Mouse (Mus musculus) forebrain, embryonic 16.5 days (tissue): ENCODE measurements at regions not wholly inside any gene's neighbourhood (a gene's known extent, or its start where the extent isn't known, plus 50 kb on each side); places are given as distances from the start of the nearest gene placed in this dataset.

Experiments
- ATAC-seq: fragments of 200-750 bp; cut with Nextera tagmentation; 2 replicates; pipeline ENCODE4 v1.8.0; 2017; ENCODE audit warnings: mild to moderate bottlenecking, moderate library complexity
- H3K27ac ChIP-seq: fragments of 300-500 bp; sonication (generic); 2 replicates; pipeline ENCODE4 v1.5.1; 2014; ENCODE audit warnings: low read length, control low read depth
- H3K27me3 ChIP-seq: fragments of 300-500 bp; sonication (generic); replicated peaks from 2 replicates; pipeline ENCODE4 v1.6.1; 2014; ENCODE audit warnings: low read length; ENCODE audit not compliant: control insufficient read depth, insufficient read depth
- H3K36me3 ChIP-seq: fragments of 300-500 bp; sonication (generic); 2 replicates; pipeline ENCODE4 v1.6.1; 2014; ENCODE audit not compliant: control insufficient read depth, insufficient read depth
- H3K4me1 ChIP-seq: fragments of 300-500 bp; sonication (generic); replicated peaks from 2 replicates; pipeline ENCODE4 v1.6.1; 2014; ENCODE audit warnings: low read length; ENCODE audit not compliant: control insufficient read depth, insufficient read depth
- H3K4me2 ChIP-seq: fragments of 300-500 bp; sonication (generic); 2 replicates; pipeline ENCODE4 v1.6.1; 2014; ENCODE audit warnings: mild to moderate bottlenecking, low read length, control low read depth
- H3K4me3 ChIP-seq: fragments of 300-500 bp; sonication (generic); replicated peaks from 2 replicates; pipeline ENCODE4 v1.5.1; 2014; ENCODE audit warnings: mild to moderate bottlenecking, low read length, control low read depth
- H3K9ac ChIP-seq: fragments of 300-500 bp; sonication (generic); replicated peaks from 2 replicates; pipeline ENCODE4 v1.6.1; 2014; ENCODE audit warnings: low read depth, low read length, control low read depth
- H3K9me3 ChIP-seq: fragments of 300-500 bp; sonication (generic); 2 replicates; pipeline ENCODE4 v1.6.1; 2016; ENCODE audit warnings: low read length; ENCODE audit not compliant: control insufficient read depth
- WGBS: fragments of 180-500 bp; shearing (Covaris S2); extraction: QIAGEN DNeasy Blood & Tissue Kit; methylation state at CpG from one replicate; pipeline ENCODE4 v1.1.7; 2014; 5-methylcytosine and 5-hydroxymethylcytosine counted together

- Histone ChIP-seq H3K4me1 (peaks cover 11% of the 10 kb centered on the region; the same call in 1 of the 2 replicates), H3K9me3 (no peaks in the 10 kb centered on the region), H3K36me3 (no peaks in the 10 kb centered on the region), H3K4me2 (no peak overlapping the region), H3K4me3 (no peak overlapping the region), H3K9ac (no peak overlapping the region), H3K27me3 (no peaks in the 10 kb centered on the region), H3K27ac (no peak overlapping the region)
- no peak for ATAC-seq
- 52% methylated on average over 3 of the region's 3 CpGs for WGBS
Observed at GRCm38 (mm10) chr8:26591266-26591665, 385.9 kb upstream of the Zfp703 start.

- ATAC-seq, result peak; percentile 70; the same call in 1 of the 2 replicates
- Histone ChIP-seq H3K4me1 (peaks cover 11% of the 10 kb centered on the region; the same call in 1 of the 2 replicates), H3K9me3 (no peaks in the 10 kb centered on the region), H3K36me3 (no peaks in the 10 kb centered on the region), H3K4me3 (no peak overlapping the region), H3K4me2 (no peak overlapping the region), H3K27ac (peak overlapping the region; percentile 21; the same call in 1 of the 2 replicates), H3K9ac (no peak overlapping the region), H3K27me3 (no peaks in the 10 kb centered on the region)
- WGBS, result 43% methylated on average over 5 of the region's 5 CpGs
Observed at GRCm38 (mm10) chr8:26593536-26594368, 383.4 kb upstream of the Zfp703 start.

GRCm38 (mm10) chr8:26594369-26594920 lies 382.7 kb upstream of the Zfp703 start:
- WGBS, result 69% methylated on average over 11 of the region's 11 CpGs
- Histone ChIP-seq H3K36me3 (no peaks in the 10 kb centered on the region), H3K4me2 (no peak overlapping the region), H3K9ac (no peak overlapping the region), H3K4me1 (peaks cover 11% of the 10 kb centered on the region; the same call in 1 of the 2 replicates), H3K27ac (no peak overlapping the region), H3K27me3 (no peaks in the 10 kb centered on the region), H3K4me3 (no peak overlapping the region), H3K9me3 (no peaks in the 10 kb centered on the region)
- no peak for ATAC-seq

GRCm38 (mm10) chr8:26595431-26596018 lies 381.6 kb upstream of the Zfp703 start:
- Histone ChIP-seq H3K27me3 (no peaks in the 10 kb centered on the region), H3K36me3 (no peaks in the 10 kb centered on the region), H3K4me1 (peaks cover 11% of the 10 kb centered on the region; the same call in 1 of the 2 replicates), H3K9me3 (no peaks in the 10 kb centered on the region), H3K27ac (no peak overlapping the region), H3K4me3 (no peak overlapping the region), H3K4me2 (no peak overlapping the region), H3K9ac (no peak overlapping the region)
- WGBS, result 60% methylated on average over 13 of the region's 13 CpGs
- ATAC-seq, result peak; percentile 43; the same call in 1 of the 2 replicates

- H3K4me3 ChIP-seq, result no peak overlapping the region
- ATAC-seq, result no peak
- H3K9me3 ChIP-seq, result no peaks in the 10 kb centered on the region
- H3K27me3 ChIP-seq, result no peaks in the 10 kb centered on the region
- WGBS, result 69% methylated on average over 7 of the region's 7 CpGs
- H3K9ac ChIP-seq, result no peak overlapping the region
- peaks cover 11% of the 10 kb centered on the region; the same call in 1 of the 2 replicates for H3K4me1 ChIP-seq
- no peaks in the 10 kb centered on the region for H3K36me3 ChIP-seq
- H3K27ac ChIP-seq, result no peak overlapping the region
- no peak overlapping the region for H3K4me2 ChIP-seq
Observed at GRCm38 (mm10) chr8:26596665-26597362, 380.3 kb upstream of the Zfp703 start.

GRCm38 (mm10) chr8:26598520-26598919 lies 378.6 kb upstream of the Zfp703 start:
- Histone ChIP-seq H3K4me3 (no peak overlapping the region), H3K4me2 (no peak overlapping the region), H3K4me1 (peaks cover 10% of the 10 kb centered on the region; the same call in 1 of the 2 replicates), H3K9ac (no peak overlapping the region), H3K9me3 (no peaks in the 10 kb centered on the region), H3K36me3 (no peaks in the 10 kb centered on the region), H3K27ac (no peak overlapping the region), H3K27me3 (no peaks in the 10 kb centered on the region)
- no peak for ATAC-seq
- WGBS, result 90% methylated on average over 8 of the region's 8 CpGs

GRCm38 (mm10) chr8:26600127-26600526 lies 377.0 kb upstream of the Zfp703 start:
- Histone ChIP-seq H3K27me3 (no peaks in the 10 kb centered on the region), H3K4me2 (no peak overlapping the region), H3K4me1 (0 out of 2 replicates have a peak, but pooled peaks cover 4% of the 10 kb centered on the region), H3K9ac (no peak overlapping the region), H3K9me3 (no peaks in the 10 kb centered on the region), H3K36me3 (no peaks in the 10 kb centered on the region), H3K27ac (no peak overlapping the region), H3K4me3 (no peak overlapping the region)
- WGBS, result 83% methylated on average over 9 of the region's 9 CpGs
- ATAC-seq, result no peak

- H3K9ac ChIP-seq, result no peak overlapping the region
Observed at GRCm38 (mm10) chr8:26608001-26608400, 369.1 kb upstream of the Zfp703 start.

GRCm38 (mm10) chr8:26608588-26608987 lies 368.5 kb upstream of the Zfp703 start:
- H3K9ac ChIP-seq, result no peak overlapping the region
- no peaks in the 10 kb centered on the region for H3K4me1 ChIP-seq
- H3K9me3 ChIP-seq, result no peaks in the 10 kb centered on the region
- no peaks in the 10 kb centered on the region for H3K27me3 ChIP-seq
- ATAC-seq, result no peak
- H3K27ac ChIP-seq, result no peak overlapping the region
- no peak overlapping the region for H3K4me3 ChIP-seq
- WGBS, result 57% methylated on average over 3 of the region's 3 CpGs
- H3K36me3 ChIP-seq, result no peaks in the 10 kb centered on the region
- no peak overlapping the region for H3K4me2 ChIP-seq

More at GRCm38 (mm10) chr8:26608001-26608400, 369.1 kb upstream of the Zfp703 start:
- Histone ChIP-seq H3K4me3 (no peak overlapping the region), H3K9me3 (no peaks in the 10 kb centered on the region), H3K4me2 (no peak overlapping the region), H3K36me3 (no peaks in the 10 kb centered on the region), H3K4me1 (no peaks in the 10 kb centered on the region), H3K27me3 (no peaks in the 10 kb centered on the region), H3K27ac (no peak overlapping the region)
- ATAC-seq, result no peak
- 92% methylated on average over 1 of the region's 1 CpGs for WGBS
